Mouse (Mus musculus): ENCODE results near the gene Bahcc1. TPM values are rescaled to one million over a fixed set of nuclear protein-coding genes. Genes with fewer than 3 reads are reported as not detected.

The Bahcc1 gene
- polyA plus RNA-seq, 1 experiment from 2014 or later = 19.7 TPM

DNA sequence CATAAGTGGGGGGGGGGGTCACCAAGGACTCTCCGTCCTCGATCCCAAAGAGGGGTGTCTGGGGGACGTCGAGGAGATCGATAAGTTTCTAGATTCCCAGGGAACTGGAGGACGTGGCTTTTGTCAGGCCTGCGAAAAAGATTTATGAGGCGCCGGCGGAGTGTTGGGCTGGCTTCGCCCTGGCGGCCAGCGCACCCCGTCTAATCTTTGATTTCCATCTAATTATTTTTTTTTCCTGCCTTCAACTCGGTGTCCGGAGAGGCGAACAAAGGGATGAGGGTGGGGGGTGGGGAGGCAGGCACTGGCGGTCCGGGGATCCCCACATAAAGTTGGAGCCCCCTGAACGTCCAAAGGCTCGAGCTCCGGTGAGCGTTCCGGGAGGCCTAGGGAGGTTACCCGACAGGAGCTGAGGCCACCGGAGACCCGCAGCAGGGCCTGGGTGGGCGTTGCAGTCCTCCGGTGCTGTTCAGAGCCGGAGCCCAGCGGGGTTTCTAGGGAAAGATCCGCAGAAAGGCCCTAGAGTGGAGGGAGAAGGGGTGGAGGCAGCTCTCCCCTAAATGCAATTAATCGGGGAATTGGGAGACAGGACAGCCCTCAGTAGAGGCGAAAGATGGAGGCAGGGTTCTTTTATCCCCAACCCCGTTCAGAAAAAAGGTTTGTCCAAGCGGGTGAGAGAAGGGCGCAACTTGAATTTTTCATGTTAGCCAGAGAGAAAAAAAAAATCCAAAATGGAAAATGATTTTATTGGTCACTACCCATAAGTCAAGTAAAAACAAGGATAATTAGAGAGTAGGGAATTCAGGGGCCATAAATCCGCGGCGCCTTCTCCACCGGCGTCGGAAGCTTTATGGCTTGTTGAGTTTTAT, 45.3 kb upstream of the Bahcc1 start:
- no peaks in the 10 kb centered on the region for H3K27me3 ChIP-seq (ENCODE audit: control insufficient read depth, insufficient read depth, low read length)
- H3K4me3 ChIP-seq (ENCODE audit: low read depth, low read length) = peak overlapping the region; percentile 82
- DNase-seq (ENCODE audit: low spot score) (peak; percentile 77), ATAC-seq (ENCODE audit: insufficient read depth, low FRiP score, low TSS enrichment) (no peak)
- no peaks in the 10 kb centered on the region for H3K9me3 ChIP-seq (ENCODE audit: control insufficient read depth, low read length)
- no peaks in the 10 kb centered on the region for H3K36me3 ChIP-seq (ENCODE audit: control insufficient read depth, insufficient read depth, low read length)
- peak overlapping the region; percentile 99 for H3K27ac ChIP-seq (ENCODE audit: low read depth, low read length)
- peak overlapping the region; percentile 99 for H3K4me2 ChIP-seq (ENCODE audit: low read depth)
- peak overlapping the region; percentile 99 for H3K9ac ChIP-seq (ENCODE audit: low read length)
- under 1% methylated on average over 43 of the region's 43 CpGs for WGBS
- H3K4me1 ChIP-seq (ENCODE audit: control insufficient read depth, insufficient read depth, low read length) = peaks cover 37% of the 10 kb centered on the region

DNA sequence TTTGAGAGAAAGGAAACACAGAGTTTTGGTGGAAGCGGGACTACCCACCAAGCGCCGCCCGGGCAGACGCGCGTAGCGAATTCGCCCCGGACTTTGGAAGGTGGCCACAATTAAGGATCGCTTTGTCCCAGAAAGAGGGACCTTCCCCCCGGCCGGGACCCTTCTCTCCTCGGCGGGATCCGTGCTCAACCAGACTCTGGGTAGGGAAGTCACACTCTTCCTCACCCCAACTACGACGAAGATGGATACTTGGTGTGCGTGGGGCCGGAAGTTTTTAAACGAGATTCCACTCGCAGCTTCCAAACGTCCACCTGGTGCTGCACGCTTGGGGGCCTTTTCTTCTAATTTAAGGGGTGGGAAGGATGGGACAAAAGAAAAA, 44.7 kb upstream of the Bahcc1 start:
- peak; percentile 59 for DNase-seq (ENCODE audit: low spot score)
- peak overlapping the region; percentile 99 for H3K4me2 ChIP-seq (ENCODE audit: low read depth)
- no peaks in the 10 kb centered on the region for H3K36me3 ChIP-seq (ENCODE audit: control insufficient read depth, insufficient read depth, low read length)
- H3K4me1 ChIP-seq (ENCODE audit: control insufficient read depth, insufficient read depth, low read length) = peaks cover 31% of the 10 kb centered on the region
- peak overlapping the region; percentile 99 for H3K9ac ChIP-seq (ENCODE audit: low read length)
- under 1% methylated on average over 24 of the region's 24 CpGs for WGBS
- H3K27me3 ChIP-seq (ENCODE audit: control insufficient read depth, insufficient read depth, low read length) = no peaks in the 10 kb centered on the region
- H3K4me3 ChIP-seq (ENCODE audit: low read depth, low read length) = peak overlapping the region; percentile 82
- H3K27ac ChIP-seq (ENCODE audit: low read depth, low read length) = peak overlapping the region; percentile 99
- ATAC-seq (ENCODE audit: insufficient read depth, low FRiP score, low TSS enrichment) = no peak
- H3K9me3 ChIP-seq (ENCODE audit: control insufficient read depth, low read length) = no peaks in the 10 kb centered on the region

DNA sequence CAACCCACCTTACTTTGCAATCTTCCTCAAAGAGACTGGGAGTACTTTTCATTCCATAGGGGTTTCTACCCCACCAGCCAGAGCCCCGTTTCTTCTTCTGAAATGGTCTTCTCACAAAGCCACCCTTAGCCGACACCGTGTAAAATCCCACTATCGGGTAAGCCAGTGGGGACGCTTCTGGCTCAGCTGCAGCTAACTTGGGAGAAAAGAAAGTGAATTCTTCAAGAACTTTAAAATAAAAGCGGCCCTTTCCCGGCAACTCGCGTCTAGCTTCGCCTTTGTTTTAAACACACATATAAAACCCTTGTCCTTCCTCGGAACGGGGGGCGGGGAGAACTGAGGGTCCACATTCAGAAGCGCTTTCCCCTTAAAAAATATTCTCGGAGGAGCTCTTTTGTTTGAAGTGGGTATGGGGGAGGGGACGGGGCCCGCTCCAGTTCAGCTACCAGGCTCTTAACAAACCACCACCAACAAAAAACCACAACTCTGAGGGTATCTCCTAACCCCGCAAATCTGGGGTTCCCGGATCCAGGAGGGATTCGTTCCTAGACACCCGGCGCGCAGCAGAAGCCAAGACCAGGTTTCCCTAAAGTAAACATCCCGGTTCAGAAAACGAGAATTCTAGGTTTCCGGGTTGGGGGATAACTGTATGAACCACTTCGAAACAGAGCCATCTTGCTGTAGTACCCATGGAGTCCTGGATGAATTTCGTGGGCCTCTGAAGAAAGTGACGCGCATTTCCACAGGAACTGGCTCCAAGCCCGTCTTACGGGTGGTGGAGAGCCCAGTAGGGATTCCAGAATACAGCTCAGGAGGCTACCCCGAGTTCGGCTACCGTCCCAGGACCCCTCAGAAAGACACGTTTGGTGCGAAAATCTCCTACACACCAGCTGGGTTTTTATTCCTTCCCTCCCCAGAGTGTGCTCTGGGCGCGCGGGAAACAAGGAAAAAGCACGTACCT, 44.0 kb upstream of the Bahcc1 start:
- Histone ChIP-seq H3K4me3 (ENCODE audit: low read depth, low read length) (peak overlapping the region; percentile 82), H3K27ac (ENCODE audit: low read depth, low read length) (peak overlapping the region; percentile 99), H3K4me2 (ENCODE audit: low read depth) (peak overlapping the region; percentile 99), H3K9me3 (ENCODE audit: control insufficient read depth, low read length) (no peaks in the 10 kb centered on the region), H3K36me3 (ENCODE audit: control insufficient read depth, insufficient read depth, low read length) (no peaks in the 10 kb centered on the region), H3K27me3 (ENCODE audit: control insufficient read depth, insufficient read depth, low read length) (no peaks in the 10 kb centered on the region), H3K4me1 (ENCODE audit: control insufficient read depth, insufficient read depth, low read length) (peaks cover 25% of the 10 kb centered on the region), H3K9ac (ENCODE audit: low read length) (peak overlapping the region; percentile 99)
- ATAC-seq (ENCODE audit: insufficient read depth, low FRiP score, low TSS enrichment) (no peak), DNase-seq (ENCODE audit: low spot score) (peak; percentile 74)
- under 1% methylated on average over 41 of the region's 41 CpGs for WGBS

DNA sequence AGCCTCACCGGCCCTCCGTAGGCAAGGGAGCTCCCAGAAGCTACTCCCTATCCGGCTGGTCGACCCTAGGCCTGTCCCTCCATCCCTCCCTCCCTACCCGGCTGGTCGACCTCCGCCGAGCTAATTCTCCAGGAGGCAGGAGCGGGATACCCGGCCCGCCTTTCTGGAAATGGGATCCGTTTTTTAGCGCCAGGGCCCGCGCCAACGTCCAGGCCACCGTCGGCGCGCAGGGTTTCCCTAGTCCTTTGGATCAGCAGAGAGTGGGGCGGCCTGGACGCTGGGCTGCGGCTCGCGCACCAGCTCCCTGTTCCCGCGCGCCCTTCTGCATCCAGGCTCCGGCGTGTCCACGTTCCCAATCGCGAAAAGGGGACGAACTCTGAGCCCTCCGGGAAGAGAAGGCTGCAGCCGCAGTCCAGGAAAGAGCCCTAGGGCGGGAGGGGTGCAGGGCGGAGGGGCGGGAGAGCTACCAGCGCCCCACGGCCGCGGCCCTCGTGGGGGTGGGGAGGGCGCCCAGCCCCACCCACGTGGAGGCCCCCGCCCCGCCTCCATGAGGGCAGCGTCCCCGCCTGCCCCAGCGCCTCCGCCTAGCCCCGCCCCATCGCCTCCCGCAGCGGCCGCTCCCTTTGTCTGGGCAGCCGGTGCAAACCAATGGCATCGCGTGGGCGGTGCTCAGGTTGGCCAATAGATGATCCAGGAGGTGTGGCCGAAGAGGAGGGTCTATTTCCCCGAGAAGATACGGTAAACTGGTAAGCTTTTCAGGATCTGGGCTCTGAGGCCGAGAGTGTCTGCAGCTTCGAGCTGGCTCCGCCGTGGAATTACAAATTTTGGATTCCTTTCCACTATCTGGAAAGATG, 43.1 kb upstream of the Bahcc1 start:
- peak; percentile 99 for DNase-seq (ENCODE audit: low spot score)
- Histone ChIP-seq H3K27ac (ENCODE audit: low read depth, low read length) (peak overlapping the region; percentile 99), H3K9me3 (ENCODE audit: control insufficient read depth, low read length) (no peaks in the 10 kb centered on the region), H3K4me2 (ENCODE audit: low read depth) (peak overlapping the region; percentile 99), H3K4me1 (ENCODE audit: control insufficient read depth, insufficient read depth, low read length) (peaks cover 15% of the 10 kb centered on the region), H3K27me3 (ENCODE audit: control insufficient read depth, insufficient read depth, low read length) (no peaks in the 10 kb centered on the region), H3K4me3 (ENCODE audit: low read depth, low read length) (peak overlapping the region; percentile 82), H3K36me3 (ENCODE audit: control insufficient read depth, insufficient read depth, low read length) (no peaks in the 10 kb centered on the region), H3K9ac (ENCODE audit: low read length) (peak overlapping the region; percentile 99)
- peak; percentile 82 for ATAC-seq (ENCODE audit: insufficient read depth, low FRiP score, low TSS enrichment)
- under 1% methylated on average over 64 of the region's 68 CpGs for WGBS

DNA sequence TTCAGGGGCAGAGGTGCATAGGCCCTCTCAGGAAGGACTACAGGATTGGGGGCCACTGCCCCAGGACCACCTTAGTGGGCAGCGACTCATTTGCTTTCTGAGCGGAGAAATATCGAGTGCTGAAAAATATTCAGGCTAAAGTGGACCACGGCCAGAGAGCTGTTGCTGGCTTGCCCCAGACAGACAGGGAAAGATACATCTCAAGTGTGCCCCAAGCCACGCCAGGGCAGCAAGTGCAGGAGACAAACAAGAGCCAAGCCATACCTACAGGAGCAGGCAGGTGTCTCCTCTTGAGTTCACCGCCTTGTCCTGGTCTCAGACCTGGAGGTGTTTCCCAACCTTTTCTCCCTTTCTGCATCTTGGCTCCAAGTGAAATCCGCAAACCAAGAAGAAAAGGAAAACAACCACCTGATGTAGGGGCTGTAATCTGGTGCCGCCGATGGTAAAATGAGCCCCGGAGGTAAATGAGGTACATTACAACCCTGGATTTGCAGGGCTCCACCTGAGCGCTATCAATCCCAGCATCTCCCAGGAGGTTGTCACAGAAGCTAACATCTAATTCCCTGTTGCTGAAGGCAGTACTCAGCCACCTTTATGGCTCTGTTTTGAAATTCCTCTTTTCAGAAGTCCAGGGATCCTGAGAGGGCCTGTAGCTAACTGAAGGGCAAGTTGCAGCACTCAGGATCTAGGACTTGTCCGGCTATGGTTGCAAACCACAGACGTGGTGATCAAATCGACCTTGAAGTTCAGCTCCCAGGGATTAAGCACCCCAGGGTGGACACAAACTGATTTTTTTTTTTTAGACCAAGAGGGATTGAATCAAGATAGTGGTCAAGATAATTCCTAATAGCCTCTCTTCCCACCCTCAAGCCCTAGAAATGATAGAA, 42.0 kb upstream of the Bahcc1 start:
- Histone ChIP-seq H3K27ac (ENCODE audit: low read depth, low read length) (peak overlapping the region; percentile 99; the same call in 1 of the 2 replicates), H3K4me2 (ENCODE audit: low read depth) (peak overlapping the region; percentile 99), H3K36me3 (ENCODE audit: control insufficient read depth, insufficient read depth, low read length) (no peaks in the 10 kb centered on the region), H3K27me3 (ENCODE audit: control insufficient read depth, insufficient read depth, low read length) (no peaks in the 10 kb centered on the region), H3K4me3 (ENCODE audit: low read depth, low read length) (peak overlapping the region; percentile 82), H3K9me3 (ENCODE audit: control insufficient read depth, low read length) (no peaks in the 10 kb centered on the region), H3K9ac (ENCODE audit: low read length) (peak overlapping the region; percentile 44), H3K4me1 (ENCODE audit: control insufficient read depth, insufficient read depth, low read length) (peaks cover 5% of the 10 kb centered on the region)
- WGBS = 31% methylated on average over 14 of the region's 14 CpGs
- ATAC-seq (ENCODE audit: insufficient read depth, low FRiP score, low TSS enrichment) = no peak
- DNase-seq (ENCODE audit: low spot score) = no peak

DNA sequence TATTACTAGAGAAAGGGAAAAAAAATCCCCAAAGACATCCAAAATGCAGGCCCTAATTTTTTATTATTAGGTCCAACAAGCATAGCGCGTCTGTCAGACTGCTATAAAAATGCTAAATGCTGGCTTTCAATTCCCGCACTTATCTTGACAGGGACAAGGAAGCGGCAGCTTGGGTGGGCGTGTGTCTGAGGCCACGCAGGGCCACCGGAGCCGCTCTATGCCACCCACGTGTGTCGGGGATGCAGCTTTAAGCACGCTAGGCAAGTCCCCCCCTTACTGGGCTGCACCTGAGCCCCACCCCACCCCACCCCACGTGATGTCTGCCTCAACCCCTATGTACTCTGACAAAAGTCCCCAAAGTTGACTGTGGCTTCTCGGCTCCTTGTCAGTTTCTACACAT, 33.9 kb upstream of the Bahcc1 start:
- no peaks in the 10 kb centered on the region for H3K4me1 ChIP-seq (ENCODE audit: control insufficient read depth, insufficient read depth, low read length)
- no peak overlapping the region for H3K4me3 ChIP-seq (ENCODE audit: low read depth, low read length)
- H3K9ac ChIP-seq (ENCODE audit: low read length) = no peak overlapping the region
- H3K27ac ChIP-seq (ENCODE audit: low read depth, low read length) = no peak overlapping the region
- DNase-seq (ENCODE audit: low spot score) = no peak
- no peaks in the 10 kb centered on the region for H3K9me3 ChIP-seq (ENCODE audit: control insufficient read depth, low read length)
- no peaks in the 10 kb centered on the region for H3K27me3 ChIP-seq (ENCODE audit: control insufficient read depth, insufficient read depth, low read length)
- no peaks in the 10 kb centered on the region for H3K36me3 ChIP-seq (ENCODE audit: control insufficient read depth, insufficient read depth, low read length)
- H3K4me2 ChIP-seq (ENCODE audit: low read depth) = no peak overlapping the region
- no peak for ATAC-seq (ENCODE audit: insufficient read depth, low FRiP score, low TSS enrichment)
- 39% methylated on average over 13 of the region's 13 CpGs for WGBS

DNA sequence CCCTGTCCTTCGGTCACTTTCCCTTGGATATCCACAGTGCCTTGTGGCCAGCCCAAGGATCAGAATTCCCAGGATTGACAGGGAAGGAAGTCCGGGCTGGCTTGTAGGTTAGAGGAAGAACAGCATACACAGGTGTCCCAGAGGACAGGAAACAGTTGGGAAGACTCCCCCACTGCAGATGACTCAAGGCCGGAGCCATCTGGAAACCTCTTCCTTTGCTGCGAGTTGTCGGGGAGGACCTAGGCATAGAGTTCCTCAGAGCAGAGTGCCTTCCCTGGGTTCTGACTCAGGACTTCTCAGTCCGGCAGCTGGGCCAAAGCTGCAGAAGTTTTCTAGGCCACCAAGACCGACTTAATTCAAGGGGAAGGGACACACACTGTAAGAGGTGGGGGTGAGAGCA, 33.0 kb upstream of the Bahcc1 start:
- no peaks in the 10 kb centered on the region for H3K4me1 ChIP-seq (ENCODE audit: control insufficient read depth, insufficient read depth, low read length)
- H3K9me3 ChIP-seq (ENCODE audit: control insufficient read depth, low read length) = no peaks in the 10 kb centered on the region
- no peaks in the 10 kb centered on the region for H3K36me3 ChIP-seq (ENCODE audit: control insufficient read depth, insufficient read depth, low read length)
- 73% methylated on average over 7 of the region's 7 CpGs for WGBS
- no peak overlapping the region for H3K27ac ChIP-seq (ENCODE audit: low read depth, low read length)
- H3K4me3 ChIP-seq (ENCODE audit: low read depth, low read length) = no peak overlapping the region; the same call in 1 of the 2 replicates
- ATAC-seq (ENCODE audit: insufficient read depth, low FRiP score, low TSS enrichment) = no peak
- no peak overlapping the region for H3K4me2 ChIP-seq (ENCODE audit: low read depth)
- H3K27me3 ChIP-seq (ENCODE audit: control insufficient read depth, insufficient read depth, low read length) = no peaks in the 10 kb centered on the region
- H3K9ac ChIP-seq (ENCODE audit: low read length) = no peak overlapping the region
- no peak for DNase-seq (ENCODE audit: low spot score)

Measured in neural tube, embryonic 11.5 days (tissue).